Mouse (Mus musculus) brain, embryonic 14.5 days (tissue): ENCODE measurements at regions not wholly inside any gene's neighbourhood (a gene's known extent, or its start where the extent isn't known, plus 50 kb on each side); places are given as distances from the start of the nearest gene placed in this dataset.

Experiments
- CTCF ChIP-seq: fragments of 200-500 bp; IDR thresholded peaks from 2 replicates; pipeline ENCODE4 v1.5.1; 2012; ENCODE audit warnings: inconsistent platforms, mild to moderate bottlenecking, moderate library complexity, borderline replicate concordance; ENCODE audit not compliant: insufficient read depth, insufficient read length; ENCODE audit errors: extremely low read depth
- POLR2A ChIP-seq: fragments of 200-500 bp; IDR thresholded peaks from 2 replicates; pipeline ENCODE4 v1.6.1; 2012; ENCODE audit warnings: mild to moderate bottlenecking, inconsistent platforms, borderline replicate concordance; ENCODE audit not compliant: poor library complexity, insufficient read depth, insufficient read length, severe bottlenecking; ENCODE audit errors: extremely low read depth

GRCm38 (mm10) chr13:5713195-5713863, 148.0 kb upstream of the Klf6 start:
- TF ChIP-seq CTCF (no peak), POLR2A (no peak)
